Mouse (Mus musculus) ES-E14 (cell line): Measurements from ENCODE around the gene Iqce.

ENCODE experiments used
- CHD2 ChIP-seq: IDR thresholded peaks from 2 replicates; pipeline ENCODE4 v1.6.1; 2014; ENCODE audit warnings: mild to moderate bottlenecking, low read depth, low read length, inconsistent platforms
- HCFC1 ChIP-seq: IDR thresholded peaks from 2 replicates; pipeline ENCODE4 v1.6.1; 2012; ENCODE audit warnings: low read length, inconsistent platforms, borderline replicate concordance; ENCODE audit not compliant: insufficient read depth
- MAFK ChIP-seq: IDR thresholded peaks from 2 replicates; pipeline ENCODE4 v1.6.1; 2014; ENCODE audit warnings: mild to moderate bottlenecking, low read depth, low read length, inconsistent platforms; ENCODE audit not compliant: insufficient read depth
- ZNF384 ChIP-seq: IDR thresholded peaks from 2 replicates; pipeline ENCODE4 v1.6.1; 2012; ENCODE audit warnings: low read depth, low read length, inconsistent platforms

- TF ChIP-seq MAFK: no peak
- TF ChIP-seq HCFC1: no peak
- TF ChIP-seq ZNF384: no peak
- TF ChIP-seq CHD2: no peak
Measured at GRCm38 (mm10) chr5:140622978-140623670, 79.1 kb downstream of the Iqce start.
